Mouse (Mus musculus) testis, postnatal 10 days (tissue): Measurements from ENCODE around the gene Adamts2.
A peak's percentile ranks its signal among the peaks of the same experiment; 100 is the strongest.

Experiments
- DNase-seq: peaks from one replicate; pipeline ENCODE4 v3.0.0; 2021; ENCODE audit warnings: low spot score

Gene Adamts2

DNA sequence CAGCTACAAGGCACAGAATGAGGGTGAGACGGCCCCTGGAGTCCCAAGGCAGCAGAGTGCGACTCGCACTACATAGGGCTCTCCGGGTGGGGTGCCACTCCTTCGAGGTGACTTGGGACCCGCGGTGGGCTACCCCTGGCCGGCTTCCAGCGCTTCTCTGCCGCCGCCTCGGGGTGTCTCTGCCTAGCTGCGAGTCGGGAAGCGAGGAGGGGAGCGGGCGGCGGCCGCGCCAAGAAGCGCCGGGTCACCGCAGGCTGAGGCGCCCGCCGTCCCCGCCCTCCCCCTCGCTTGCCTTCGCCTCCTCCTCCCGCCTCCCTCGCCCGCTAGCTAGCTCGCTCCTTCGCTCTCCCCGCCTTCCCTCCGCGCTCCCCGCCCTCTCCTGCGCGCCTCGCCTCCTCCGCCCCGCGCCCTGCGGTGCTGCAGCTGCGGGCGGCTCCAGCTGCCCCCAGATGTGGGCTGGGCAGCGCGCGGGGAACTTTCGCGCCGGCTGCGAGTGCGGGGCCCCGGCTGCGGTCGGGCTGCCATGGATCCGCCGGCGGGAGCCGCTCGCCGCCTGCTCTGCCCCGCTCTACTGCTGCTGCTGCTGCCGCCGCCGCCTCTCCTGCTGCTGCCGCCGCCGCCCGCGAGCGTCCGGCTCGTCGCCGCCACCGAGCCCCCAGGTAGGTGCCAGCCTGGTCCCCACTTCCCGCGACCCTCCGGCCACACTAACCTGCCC is at the start of gene Adamts2:
Gene Adamts2 (plus strand): TSS at position 444 of the 715 bp plus-strand sequence.
- DNase-seq = peak; percentile 88

DNA sequence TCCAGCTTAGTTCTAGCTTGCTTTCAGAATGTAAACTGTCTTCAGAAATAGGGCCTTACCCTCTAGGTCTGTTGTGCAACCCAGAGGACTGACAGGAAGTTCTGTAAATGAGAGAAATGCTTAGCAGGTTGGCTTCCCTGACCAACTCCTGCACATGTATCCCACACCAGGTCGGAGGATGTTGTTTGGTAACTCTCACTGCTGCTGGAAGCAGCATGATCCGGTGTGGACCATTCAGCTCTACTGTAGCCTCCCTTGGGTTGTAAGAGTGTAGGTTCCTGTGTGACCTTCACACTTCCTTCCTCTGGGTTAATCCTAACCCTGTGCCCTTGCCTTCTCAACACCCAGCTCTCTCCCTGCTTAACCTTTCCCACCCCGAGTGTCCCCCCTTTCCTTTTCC is 44.8 kb upstream of the Adamts2 start:
- DNase-seq = no peak

DNA sequence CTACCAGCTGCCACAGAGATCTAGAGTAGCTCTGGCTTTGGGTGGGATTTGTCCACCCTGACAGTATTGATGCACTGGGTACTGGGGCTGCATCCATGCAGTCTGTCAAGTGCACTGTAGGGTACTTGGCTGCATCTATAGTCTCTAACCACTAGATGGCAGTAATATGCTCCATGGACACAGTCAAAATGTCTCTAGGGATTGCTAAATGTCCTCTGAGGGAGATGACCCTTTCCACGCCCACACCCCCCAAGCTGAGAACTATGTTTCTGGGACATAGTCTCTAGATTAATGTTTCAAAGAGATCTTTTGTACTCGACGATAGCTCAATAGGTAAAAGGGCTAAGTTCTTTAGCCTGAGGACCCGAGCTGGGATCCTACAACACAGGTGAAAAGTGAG is 42.8 kb upstream of the Adamts2 start:
- no peak for DNase-seq

DNA sequence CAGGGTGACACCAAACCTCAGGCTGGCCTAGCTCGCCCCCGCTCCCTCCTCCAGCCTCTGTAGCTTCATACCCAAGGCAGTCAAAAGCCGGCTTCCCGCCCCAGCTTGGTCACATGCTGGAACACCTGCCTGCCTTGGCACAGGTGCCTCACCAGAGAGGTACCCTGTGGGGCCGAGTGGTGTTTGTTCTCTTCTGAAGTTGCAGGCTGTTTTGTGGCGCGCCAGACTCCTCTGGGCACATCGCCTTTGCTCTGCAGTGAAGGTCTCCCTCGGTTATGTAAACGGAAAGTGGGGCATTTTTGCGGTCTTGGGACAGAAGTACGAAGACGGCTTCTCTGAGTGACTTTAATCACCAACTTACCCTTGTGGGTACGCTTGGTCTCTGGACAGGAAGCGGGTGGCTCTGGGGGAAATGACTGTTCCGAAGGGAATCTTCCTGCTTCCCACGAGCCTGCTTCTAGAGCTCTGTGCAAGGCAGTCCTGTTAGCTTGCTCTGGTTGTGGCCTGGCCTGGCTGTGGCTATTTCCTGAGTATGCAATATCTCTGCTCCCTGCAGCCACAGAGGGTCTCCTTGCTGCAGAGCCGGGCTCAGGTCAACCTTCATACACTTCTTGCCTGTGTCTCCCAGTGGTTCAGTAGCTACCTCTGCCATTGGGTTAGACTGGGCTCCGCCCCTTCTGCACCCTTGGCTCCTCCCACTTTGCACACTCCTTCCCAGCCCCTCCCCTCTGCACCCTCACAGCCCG is 36.2 kb upstream of the Adamts2 start:
- DNase-seq = no peak

DNA sequence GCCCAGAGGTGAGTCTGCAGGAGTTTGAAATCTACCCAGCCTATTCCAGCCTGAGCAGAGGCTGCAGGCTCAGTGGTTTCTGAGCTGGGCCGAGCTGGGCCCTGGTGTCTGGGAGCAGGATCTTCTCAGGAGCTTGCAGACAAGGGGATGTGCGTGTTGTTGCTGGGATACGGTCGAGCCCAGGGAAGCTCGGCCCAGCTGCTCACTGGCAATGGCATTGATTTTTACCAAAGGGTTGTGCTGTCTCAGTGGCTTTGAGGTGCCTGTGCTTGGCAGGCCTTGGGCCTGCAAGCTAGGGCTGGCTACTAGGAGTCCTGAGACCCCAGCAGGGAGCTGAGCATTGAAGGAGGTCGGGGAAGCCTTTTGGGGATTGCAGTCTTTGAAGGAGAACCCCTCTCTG is 30.4 kb upstream of the Adamts2 start:
- no peak for DNase-seq

DNA sequence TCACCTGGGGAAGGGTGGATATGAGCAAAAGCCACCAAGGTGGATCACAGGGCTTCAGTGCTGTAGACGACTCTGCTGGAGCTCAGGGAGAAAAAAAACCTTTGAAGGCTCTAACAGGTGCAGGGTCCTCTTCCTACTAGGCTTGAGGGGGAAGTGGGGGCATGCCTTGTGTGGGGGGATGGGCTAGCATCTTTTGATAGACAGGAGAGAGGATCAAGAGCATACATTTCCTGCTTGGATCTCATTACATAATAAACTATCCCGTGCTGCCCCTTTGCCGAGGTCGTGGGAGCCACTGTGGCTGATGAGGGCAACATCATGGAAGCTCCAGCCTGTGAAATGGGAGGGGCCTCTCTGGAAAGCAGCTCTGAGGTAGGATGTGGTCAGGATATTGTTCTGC is 25.4 kb upstream of the Adamts2 start:
- no peak for DNase-seq

DNA sequence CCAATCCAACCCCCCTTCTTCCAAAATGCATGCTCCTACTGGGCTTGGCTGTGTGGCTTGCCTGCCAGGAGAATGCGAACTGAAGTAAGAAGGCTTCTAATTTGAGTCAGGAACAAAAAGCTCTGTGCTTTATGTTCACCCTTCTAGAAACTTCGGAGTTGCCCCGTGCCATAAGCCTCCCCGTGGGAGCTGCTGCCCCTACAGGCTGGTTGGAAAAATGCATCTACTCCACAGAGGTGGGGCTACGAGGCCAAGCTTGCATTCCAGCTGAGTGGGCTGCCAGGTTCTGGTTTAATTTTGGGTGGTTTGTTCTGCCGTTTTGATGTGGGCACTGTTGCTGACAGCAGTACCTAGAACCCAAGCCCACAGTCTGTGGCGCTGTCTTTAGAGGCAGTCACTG is 14.9 kb upstream of the Adamts2 start:
- DNase-seq = peak; percentile 82

DNA sequence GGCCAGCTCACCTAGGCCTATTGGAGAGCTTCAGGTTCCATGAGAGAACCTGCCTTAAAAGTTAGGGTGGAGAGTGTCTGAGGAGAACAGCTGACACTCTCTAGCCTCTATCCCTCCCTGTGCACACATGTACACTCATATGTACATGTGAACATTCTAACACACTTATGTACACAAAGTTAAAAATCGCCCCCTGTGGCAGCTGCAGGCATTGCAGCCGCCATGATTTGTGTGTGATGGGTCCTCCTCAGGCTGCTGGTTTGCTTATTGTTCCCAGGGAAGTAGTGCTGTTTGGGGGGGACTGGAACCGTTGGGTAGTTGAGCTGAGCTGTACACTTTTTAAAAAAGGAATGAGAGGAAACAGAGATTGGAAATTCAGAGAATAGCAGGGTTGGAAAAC is 14.1 kb upstream of the Adamts2 start:
- DNase-seq = peak; percentile 82

DNA sequence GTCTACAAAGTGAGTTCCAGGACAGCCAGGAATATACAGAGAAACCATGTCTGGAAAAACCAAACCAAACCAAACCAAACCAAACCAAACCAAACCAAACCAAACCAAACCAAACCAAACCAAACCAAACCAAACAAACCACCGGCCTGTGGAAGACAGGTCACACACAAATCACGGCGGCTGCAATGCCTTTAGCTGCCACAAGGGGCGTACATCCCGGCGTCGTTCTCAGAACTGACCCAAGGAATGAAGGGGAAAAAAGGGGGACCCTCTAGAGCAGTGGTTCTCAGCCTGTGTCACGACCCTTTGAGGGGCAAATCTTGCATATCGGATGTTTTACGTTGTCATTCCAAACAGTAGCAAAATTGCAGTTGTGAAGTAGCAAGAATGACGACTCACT is 12.8 kb upstream of the Adamts2 start:
- DNase-seq = peak; percentile 84

DNA sequence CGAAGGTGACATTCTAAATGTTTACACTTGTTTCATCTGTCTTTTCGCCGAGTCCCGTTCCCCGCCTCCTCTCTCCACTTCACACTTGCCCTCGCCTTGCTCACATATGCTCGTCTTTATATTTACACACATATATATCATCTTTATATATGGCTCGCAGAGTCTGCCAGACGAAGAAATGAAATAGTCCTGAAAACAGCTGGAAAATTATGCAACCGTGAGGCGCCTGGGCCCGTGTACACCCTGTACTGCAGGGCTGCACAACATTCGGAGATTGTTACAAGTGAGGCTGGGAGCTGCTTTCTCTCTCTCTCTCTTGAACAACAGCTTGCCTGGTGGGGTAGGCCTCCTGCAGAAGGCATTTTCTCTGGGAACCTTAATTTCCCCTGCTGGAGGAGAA is 10.8 kb upstream of the Adamts2 start:
- no peak for DNase-seq

DNA sequence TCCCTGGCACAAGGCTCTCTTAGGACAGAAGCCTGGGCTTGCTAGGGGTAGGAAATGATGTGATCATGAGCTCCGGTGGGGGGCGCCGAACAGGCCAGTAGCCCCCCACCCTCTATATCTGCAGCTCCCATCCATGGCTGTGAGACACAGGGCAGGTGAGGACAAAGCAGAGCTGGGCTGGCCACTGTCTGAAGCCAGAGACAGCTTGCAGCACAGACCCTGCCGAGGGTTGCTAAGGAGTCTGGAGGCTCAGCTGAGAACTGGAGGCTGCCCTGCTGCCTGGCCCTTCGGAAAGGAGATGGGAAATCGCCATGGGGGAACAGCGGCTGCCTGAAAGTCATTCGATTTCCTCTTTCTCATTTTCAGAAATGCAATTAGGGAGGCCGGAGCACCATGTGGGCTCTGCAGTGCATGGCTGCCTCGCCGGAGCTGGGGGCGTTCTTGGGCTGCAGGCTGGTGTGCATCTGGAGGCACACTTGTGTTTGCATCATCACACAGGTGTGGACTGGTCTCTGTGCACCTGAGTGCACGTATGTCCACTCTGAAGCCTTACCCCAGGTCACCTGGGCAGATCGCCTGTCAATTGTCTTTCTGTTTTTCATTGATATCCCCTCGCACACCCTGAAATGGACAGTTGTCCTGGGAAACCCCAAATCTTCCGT is 8.9 kb upstream of the Adamts2 start:
- no peak for DNase-seq

DNA sequence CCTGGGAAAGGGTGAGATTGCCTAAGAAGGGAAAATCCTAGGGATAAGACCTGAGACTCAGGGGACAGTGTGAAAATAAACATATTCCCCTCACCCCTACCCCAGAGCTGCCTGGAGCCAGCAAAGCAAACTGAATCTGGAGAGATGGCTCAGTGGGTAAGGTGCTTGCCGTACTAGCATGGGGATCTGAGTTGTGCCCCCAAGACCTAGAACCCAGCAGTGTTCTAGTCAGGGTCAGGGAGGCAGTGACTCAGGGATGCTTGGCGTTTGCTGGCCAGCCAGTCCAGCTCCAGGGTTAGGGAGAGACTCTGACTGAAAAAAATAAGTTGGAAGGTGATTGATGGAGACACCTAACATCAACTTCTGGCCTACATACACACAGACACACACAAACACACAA is 5.3 kb upstream of the Adamts2 start:
- DNase-seq = no peak

DNA sequence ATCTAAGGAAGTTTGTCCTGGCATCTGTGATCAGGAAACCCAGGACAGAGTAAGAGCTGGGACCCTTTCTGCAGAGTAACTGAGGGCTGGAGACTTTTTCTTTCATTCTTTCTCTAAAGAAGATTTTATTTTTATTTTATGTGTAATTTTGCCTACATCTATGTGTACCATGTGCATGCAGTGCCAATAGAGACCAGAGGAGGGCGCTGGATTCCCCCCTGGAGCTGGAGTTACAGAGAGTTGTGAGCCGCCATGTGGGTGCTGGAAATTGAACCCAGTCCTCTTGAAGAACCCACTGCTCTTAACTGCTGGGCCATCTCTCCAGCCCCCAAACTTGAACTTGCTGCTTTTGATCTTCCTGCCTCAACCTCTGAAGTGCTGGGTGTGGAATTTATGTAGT is 2.7 kb upstream of the Adamts2 start:
- DNase-seq = no peak

DNA sequence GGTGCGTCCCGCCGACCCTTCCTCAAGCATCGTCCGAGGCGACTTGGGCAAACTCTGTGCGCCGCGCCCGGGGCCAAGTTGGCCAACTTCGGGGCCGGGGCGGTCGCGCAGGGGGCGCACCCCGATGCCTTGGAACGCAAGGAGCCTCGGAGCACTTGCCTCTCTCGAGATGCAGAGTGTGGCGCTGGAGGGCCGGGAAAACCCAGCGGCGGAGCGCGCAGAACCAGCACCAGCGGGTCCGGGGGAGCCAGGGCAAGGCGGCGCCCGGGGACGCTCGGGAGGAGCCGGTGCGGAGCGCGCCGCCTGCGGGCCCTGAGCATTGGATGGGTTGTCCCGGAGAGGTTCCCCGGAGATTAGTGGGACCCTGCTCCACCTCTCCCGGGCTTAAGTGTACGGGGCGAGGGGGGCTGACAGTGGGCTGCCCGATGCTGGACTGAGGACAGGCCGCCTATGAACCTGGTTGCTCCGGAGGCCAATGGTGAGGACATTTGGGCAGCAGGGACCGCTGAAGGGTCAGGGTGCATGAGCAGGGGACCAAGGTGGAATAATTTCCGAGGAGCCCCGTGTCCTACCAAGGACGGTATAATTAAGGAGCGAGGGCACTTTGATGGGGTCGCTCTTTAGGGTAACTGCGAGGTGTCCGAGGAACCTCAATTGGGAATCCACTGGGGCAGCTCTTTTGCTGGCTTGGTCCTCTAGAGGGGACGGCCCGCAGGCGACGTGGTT is 635 bp downstream of the Adamts2 start:
- peak; percentile 76 for DNase-seq

DNA sequence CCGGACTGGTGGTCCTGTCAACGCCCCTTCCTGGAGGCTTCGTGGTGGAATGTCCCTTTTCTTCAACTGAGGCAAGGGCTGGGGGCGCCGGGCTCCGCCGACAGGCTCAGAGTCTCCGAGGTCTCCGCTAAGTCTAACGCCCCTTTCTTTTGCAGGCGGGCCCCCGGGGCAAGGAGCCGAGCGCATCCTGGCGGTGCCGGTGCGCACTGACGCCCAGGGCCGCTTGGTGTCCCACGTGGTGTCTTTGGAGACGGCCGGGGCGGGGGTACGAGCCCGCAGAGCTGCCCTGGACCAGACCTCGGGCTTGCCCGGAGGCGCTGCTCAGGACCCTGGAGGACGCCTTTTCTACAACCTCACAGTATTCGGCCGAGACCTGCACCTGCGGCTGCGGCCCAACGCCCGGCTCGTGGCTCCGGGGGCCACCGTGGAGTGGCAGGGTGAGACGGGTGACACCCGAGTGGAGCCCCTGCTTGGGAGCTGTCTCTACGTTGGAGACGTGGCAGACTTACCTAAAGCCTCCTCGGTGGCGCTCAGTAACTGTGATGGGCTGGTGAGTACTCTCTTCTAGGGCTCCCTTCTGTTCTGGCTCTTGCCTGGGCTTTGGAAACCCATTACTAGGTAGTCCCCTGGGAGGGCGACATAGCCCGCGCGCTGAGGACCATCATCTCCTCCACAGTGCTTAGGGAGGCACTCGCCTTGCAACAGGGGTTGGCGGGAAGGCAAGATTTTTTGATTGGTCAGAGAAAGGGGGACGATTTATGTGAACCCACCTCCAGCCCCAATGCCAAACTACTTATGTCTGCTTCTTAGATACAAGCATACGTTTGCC is 1.4 kb downstream of the Adamts2 start:
- DNase-seq = peak; percentile 80

DNA sequence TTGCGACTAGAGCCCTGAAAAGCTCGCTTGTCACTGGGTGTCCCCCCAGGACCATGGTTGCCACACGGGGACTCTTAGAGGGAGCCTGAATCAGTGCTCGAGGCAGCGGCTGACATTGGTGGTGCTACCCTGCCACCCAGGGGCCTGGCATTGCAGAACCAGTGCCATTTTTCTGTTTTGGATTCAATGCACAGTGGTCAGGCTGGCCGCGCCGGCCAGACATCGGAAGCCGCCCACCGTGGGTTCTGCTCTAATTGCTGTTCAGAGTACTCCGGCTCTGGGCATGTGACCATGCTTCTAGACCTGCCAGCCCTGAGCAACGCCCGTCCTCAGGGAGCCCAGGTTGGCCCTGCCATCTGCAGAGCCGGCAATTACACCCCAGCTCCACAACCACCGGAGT is 2.5 kb downstream of the Adamts2 start:
- DNase-seq = no peak

DNA sequence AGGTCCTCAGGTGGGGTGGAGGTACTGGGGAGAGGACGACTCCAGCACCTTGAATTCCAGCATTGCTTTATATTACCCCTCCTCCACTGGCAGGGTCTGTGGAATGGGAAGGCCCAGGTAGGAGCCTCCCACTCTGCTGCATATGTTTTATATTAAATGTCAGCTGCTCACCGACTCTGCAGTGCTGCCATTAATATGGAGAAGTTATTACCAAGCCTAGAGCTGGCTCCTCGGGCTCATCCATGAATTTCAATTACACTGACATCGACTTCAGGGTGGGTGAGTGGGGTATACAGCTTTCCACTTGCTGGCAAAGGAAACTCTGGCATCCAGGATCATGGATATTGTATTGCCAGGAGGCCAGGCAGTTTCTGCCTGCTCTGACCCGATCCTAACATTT is 9.3 kb downstream of the Adamts2 start:
- DNase-seq = no peak

DNA sequence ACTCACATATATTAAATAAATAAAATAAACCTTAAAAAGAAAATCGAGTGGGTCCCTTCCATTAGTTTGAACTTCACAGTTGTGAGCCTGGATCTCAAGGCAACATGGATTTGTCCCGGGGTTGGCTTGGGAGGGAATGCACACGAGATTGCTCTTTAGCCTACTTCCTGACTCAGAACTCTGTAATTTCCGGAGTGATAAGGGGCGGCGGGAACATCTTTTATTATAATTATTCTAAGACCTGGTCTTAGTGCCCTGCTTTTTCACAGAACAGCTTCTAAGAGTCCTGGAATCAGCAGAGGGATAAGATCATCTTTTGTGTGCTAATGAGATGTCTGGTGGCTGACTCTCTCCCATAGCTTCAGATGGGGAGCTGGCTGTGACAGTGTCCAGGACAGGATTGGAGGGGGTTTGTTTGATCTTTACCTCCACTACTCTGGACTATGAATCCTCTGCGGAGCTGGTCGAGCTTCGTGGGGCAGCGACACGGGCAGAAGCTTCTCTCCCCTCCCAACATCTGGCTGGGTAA is 15.2 kb downstream of the Adamts2 start:
- DNase-seq = no peak

DNA sequence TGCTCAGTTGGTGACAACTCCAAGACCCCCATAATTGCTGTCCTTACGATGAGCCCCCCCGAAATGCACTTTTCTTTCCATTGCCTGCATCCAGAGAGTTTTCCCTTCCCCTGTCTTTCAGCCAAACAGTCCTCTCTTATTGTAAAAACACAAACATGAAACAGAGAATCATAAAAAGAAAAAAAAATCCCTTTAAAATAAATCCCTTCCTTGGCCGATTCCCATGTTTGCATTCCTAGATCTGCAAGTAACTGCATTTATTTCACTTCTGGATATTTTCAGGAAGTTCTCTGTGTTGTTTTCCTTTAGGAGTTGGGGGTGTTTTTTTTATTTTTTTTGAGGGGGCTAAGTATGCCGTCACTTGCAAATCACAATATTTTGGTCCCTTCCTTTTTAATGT is 19.0 kb downstream of the Adamts2 start:
- DNase-seq = no peak

DNA sequence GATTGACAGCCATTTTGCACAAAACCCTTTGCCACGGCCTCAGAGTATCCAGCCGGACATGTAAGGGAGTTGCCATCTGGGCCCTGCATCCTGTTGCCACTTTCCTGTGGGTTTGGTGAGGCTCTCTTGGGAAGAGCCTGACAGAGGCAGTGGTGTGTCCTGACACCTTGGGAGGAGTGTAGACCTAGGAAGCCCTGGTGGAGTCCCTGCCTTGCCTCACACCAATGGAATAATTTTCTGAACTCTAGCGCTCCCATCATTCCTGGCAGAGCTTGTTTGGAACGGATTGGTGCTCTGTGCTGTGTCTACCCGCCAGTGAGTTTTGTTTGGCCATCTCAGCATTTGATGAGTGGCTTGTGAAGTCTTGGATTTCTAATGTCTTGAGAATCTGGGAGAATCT is 19.5 kb downstream of the Adamts2 start:
- no peak for DNase-seq

DNA sequence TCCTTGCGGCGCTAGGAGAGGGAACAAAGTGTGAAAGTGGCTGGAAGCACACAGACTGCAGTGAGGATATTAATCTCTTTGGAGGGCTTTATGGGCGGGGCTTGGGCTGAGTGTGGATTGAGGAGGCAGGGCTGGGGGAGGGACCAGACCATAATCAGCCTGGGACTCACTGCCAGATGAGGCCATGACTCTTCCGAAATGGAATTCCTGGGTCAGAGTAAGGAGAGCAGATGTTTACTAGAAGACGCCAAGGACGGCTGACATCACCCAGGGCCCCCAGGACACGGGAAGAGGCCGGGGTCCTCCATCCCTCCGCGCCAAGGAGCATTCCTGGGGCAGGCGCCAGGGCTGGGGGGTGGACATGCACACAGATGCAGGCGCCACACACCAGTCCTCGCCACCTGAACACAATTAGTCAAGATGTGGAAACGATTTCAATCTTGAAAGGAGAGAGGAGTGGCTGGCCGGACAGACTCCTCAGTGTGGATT is 20.4 kb downstream of the Adamts2 start:
- peak; percentile 85 for DNase-seq
